Mouse (Mus musculus) liver, adult 2 months (tissue): ENCODE measurements at regions not wholly inside any gene's neighbourhood (a gene's known extent, or its start where the extent isn't known, plus 50 kb on each side); places are given as distances from the start of the nearest gene placed in this dataset.

Source experiments
- CTCF ChIP-seq: fragments of 200-500 bp; IDR thresholded peaks from 2 replicates; pipeline ENCODE4 v1.5.1; 2011; ENCODE audit warnings: low read depth, low read length, control low read depth
- POLR2A ChIP-seq: fragments of 200-500 bp; IDR thresholded peaks from 2 replicates; pipeline ENCODE4 v1.6.1; 2011; ENCODE audit warnings: low read length, control low read depth; ENCODE audit not compliant: insufficient read depth; ENCODE audit errors: extremely low read depth

DNA sequence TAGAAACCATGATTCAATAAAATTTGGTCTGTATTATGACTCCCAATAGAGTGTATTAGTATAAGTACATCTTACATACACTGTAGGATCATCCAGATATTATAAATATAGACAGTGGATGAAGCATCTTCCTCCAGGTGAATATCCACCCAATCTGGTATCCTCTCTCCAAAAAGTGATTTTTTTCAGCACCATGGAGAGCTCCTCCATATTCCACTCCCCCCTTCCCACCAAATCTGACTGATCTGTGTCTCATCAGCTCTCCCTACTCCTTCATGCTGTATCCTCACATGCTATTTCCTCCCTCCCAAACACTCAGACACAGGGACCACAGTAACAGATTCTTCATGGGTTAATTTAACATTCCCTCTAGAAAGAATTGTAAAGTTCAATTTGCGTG lies 1204.7 kb downstream of the Defb40 start:
- TF ChIP-seq CTCF = no peak
- TF ChIP-seq POLR2A = no peak
